Mouse (Mus musculus) testis, adult 2 months (tissue): ENCODE results near the gene Carmil1.

Experiments used
- CTCF ChIP-seq: fragments of 200-500 bp; IDR thresholded peaks from 2 replicates; pipeline ENCODE4 v1.5.1; 2012; ENCODE audit warnings: low read depth, mild to moderate bottlenecking, inconsistent platforms, low read length, moderate library complexity; ENCODE audit not compliant: control insufficient read depth, insufficient read depth, insufficient replicate concordance
- POLR2A ChIP-seq: fragments of 200-500 bp; IDR thresholded peaks from 2 replicates; pipeline ENCODE4 v1.6.1; 2012; ENCODE audit warnings: low read depth, mild to moderate bottlenecking, inconsistent platforms, low read length, moderate library complexity; ENCODE audit not compliant: control insufficient read depth

DNA sequence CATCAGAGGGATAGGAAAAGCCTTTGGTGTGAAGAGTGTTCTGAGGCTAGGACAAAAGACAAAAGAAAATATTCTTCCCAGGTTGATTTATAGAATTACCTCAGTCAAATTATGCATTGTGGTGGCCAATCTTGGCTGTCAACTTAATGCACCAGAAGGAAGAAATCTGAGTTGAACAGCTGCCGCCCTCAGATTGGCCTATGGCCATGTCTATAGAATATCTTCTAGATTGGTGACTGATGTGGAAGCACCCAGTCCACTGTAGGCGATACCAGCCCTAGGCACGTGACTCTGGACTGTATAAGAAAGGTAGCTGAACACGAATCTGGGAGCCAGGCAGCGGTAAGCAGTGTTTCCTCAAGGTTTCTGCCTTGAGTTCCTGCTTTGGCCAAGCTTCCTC lies 134.1 kb downstream of the Carmil1 start:
- TF ChIP-seq CTCF (no peak), POLR2A (no peak)
